Mouse (Mus musculus) lung, embryonic 16.5 days (tissue): ENCODE measurements at regions not wholly inside any gene's neighbourhood (a gene's known extent, or its start where the extent isn't known, plus 50 kb on each side); places are given as distances from the start of the nearest gene placed in this dataset.

Experiments used
- ATAC-seq: fragments of 200-750 bp; cut with Nextera tagmentation; 2 replicates; pipeline ENCODE4 v1.8.0; 2017; ENCODE audit warnings: low read depth, mild to moderate bottlenecking, moderate library complexity
- H3K27ac ChIP-seq: fragments of 300-500 bp; sonication (generic); 2 replicates; pipeline ENCODE4 v1.5.1; 2014; ENCODE audit warnings: mild to moderate bottlenecking, control low read depth, low read length
- H3K27me3 ChIP-seq: fragments of 300-500 bp; sonication (generic); 2 replicates; pipeline ENCODE4 v1.6.1; 2014; ENCODE audit warnings: low read depth, low read length, mixed read lengths; ENCODE audit not compliant: control insufficient read depth, insufficient read depth
- H3K36me3 ChIP-seq: fragments of 300-500 bp; sonication (generic); 2 replicates; pipeline ENCODE4 v1.6.1; 2014; ENCODE audit warnings: low read length; ENCODE audit not compliant: control insufficient read depth, insufficient read depth
- H3K4me1 ChIP-seq: fragments of 300-500 bp; sonication (generic); replicated peaks from 2 replicates; pipeline ENCODE4 v1.6.1; 2014; ENCODE audit warnings: low read length, mixed read lengths; ENCODE audit not compliant: control insufficient read depth, insufficient read depth
- H3K4me2 ChIP-seq: fragments of 300-500 bp; sonication (generic); 2 replicates; pipeline ENCODE4 v1.6.1; 2014; ENCODE audit warnings: low read depth, low read length, control low read depth
- H3K4me3 ChIP-seq: fragments of 300-500 bp; sonication (generic); 2 replicates; pipeline ENCODE4 v1.5.1; 2014; ENCODE audit warnings: mild to moderate bottlenecking, low read length, control low read depth
- H3K9ac ChIP-seq: fragments of 300-500 bp; sonication (generic); 2 replicates; pipeline ENCODE4 v1.6.1; 2014; ENCODE audit warnings: low read length, control low read depth
- H3K9me3 ChIP-seq: fragments of 300-500 bp; sonication (generic); 2 replicates; pipeline ENCODE4 v1.6.1; 2016; ENCODE audit warnings: low read length; ENCODE audit not compliant: control insufficient read depth
- WGBS: fragments of 180-500 bp; shearing (Covaris S2); extraction: QIAGEN DNeasy Blood & Tissue Kit; methylation state at CpG from one replicate; pipeline ENCODE4 v1.1.7; 2014; 5-methylcytosine and 5-hydroxymethylcytosine counted together

DNA sequence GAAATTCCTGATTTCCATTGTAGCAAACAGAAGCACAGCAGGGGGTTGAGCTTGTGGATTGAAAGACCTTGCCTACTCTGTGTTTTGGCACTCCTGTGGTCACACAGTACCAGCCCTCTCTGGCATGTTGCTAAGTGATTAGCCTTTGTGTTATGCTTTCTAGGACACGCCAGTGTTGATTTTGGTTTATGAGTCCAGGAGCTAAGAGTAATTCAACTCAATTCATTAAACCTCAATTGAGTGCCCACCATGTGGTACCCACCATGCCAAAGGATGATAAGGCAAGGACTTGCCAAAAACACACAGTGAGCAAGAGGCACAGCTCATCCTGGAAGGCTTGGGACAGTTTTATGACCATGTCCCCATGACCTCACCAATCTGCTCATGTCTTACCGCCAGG is 221.1 kb upstream of the Sox14 start:
- 70% methylated on average over 2 of the region's 2 CpGs for WGBS
- no peaks in the 10 kb centered on the region for H3K4me1 ChIP-seq
- no peak for ATAC-seq

DNA sequence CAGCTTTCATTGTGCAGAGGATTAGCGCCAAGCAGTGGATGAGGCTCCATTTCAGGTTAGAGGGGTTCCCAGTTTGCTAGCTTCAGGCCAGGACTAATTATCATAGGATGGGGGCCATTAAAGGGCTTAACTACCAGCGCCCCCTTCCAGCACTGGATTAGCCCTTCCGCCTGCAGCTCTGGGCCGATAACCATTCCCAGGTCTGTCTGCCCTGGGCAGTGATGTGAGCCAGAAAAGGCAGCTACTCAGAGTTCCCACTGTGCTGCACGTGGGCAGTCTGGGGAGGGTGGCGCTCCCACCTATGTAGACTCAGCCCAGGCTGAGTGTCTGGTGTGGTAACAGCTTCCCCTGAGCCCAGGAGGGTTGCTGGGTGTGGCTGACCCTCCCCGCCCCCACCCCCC is 219.6 kb upstream of the Sox14 start:
- H3K9me3 ChIP-seq: no peaks in the 10 kb centered on the region
- WGBS: 29% methylated on average over 7 of the region's 7 CpGs
- ATAC-seq: peak; percentile 70; the same call in 1 of the 2 replicates
- no peak overlapping the region for H3K9ac ChIP-seq
- H3K4me3 ChIP-seq: no peak overlapping the region
- peak overlapping the region; percentile 22; the same call in 1 of the 2 replicates for H3K4me2 ChIP-seq
- no peak overlapping the region for H3K27ac ChIP-seq
- no peaks in the 10 kb centered on the region for H3K27me3 ChIP-seq
- H3K4me1 ChIP-seq: no peaks in the 10 kb centered on the region
- H3K36me3 ChIP-seq: no peaks in the 10 kb centered on the region

More for the DNA sequence above, 221.1 kb upstream of the Sox14 start:
- Histone ChIP-seq H3K27me3 (no peaks in the 10 kb centered on the region), H3K9ac (no peak overlapping the region), H3K27ac (no peak overlapping the region), H3K9me3 (no peaks in the 10 kb centered on the region), H3K4me2 (no peak overlapping the region), H3K36me3 (no peaks in the 10 kb centered on the region), H3K4me3 (no peak overlapping the region)

DNA sequence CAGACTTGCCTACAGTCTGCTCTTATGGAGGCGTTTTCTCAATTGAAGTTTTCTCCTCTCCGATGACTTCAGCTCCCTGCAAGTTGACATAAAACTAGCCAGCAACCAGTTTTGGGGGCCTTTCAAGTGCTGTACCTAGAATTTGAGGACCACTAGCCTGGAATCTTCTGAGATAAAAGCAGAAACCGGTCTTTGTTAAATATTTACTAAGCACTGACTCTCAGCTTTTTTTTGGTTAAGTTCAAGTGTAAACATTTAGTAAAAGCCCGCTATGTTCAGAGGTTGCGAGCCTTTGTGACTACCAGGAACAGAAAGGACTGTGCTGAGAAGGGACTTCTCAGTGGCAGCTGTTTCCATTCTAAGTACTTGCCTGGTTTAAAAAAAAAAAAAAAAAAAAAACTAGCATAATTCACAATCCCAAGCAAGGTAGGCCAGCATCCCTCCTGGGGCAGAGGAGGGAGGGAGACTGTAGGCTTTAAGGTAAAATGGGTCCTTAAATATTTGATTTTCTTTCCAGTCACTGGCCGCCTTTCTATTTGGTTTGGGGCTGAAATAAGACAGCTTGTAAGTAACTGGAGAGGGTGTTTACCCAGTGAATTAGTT is 219.1 kb upstream of the Sox14 start:
- Histone ChIP-seq H3K27me3 (no peaks in the 10 kb centered on the region), H3K9ac (no peak overlapping the region), H3K4me2 (no peak overlapping the region), H3K4me1 (no peaks in the 10 kb centered on the region), H3K4me3 (no peak overlapping the region), H3K36me3 (no peaks in the 10 kb centered on the region), H3K27ac (no peak overlapping the region), H3K9me3 (no peaks in the 10 kb centered on the region)
- peak; percentile 20; the same call in 1 of the 2 replicates for ATAC-seq
- 39% methylated on average over 6 of the region's 6 CpGs for WGBS

DNA sequence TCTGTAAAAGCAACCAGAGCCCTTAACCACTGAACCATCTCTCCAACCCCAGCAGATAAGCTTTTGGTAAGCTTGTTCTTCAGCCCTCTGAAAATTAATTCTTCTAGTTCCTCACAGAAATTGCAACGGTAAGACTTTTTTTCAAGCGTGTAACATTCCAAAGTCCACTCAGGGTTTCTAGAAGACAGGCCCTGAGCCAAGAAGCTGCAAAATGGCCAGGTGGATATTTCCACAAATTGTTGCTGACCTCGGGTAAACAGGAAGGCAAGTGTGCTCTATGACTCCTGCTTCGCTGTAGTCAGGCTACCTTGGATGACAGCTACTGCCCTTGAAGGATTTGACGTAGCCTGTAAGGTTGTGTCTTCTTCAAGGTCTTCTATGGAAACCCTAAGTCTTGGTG is 195.2 kb upstream of the Sox14 start:
- Histone ChIP-seq H3K27ac (no peak overlapping the region), H3K27me3 (no peaks in the 10 kb centered on the region), H3K4me2 (no peak overlapping the region), H3K4me3 (no peak overlapping the region), H3K9me3 (no peaks in the 10 kb centered on the region), H3K9ac (no peak overlapping the region), H3K36me3 (no peaks in the 10 kb centered on the region), H3K4me1 (no peaks in the 10 kb centered on the region)
- 79% methylated on average over 5 of the region's 5 CpGs for WGBS
- no peak for ATAC-seq

DNA sequence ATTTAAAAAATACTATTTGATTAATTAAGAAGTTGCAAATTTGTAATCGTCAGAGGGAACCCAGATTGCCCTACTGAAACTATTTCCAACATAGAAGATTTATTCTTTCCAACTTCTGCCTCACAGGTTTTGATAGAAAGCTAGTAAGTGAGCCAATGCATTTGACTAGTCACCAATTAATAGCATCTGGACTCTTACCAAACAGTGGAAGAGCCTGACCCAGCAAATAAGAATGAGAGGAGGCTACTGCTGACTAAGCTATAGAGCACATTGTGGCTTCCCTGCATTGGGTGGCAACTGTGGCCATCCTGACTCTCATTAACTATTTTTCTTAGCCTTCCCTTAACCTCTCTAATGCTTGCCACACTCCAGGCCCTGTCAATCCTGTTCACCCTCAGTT is 182.6 kb upstream of the Sox14 start:
- no peaks in the 10 kb centered on the region for H3K36me3 ChIP-seq
- H3K4me3 ChIP-seq: no peak overlapping the region
- no peaks in the 10 kb centered on the region for H3K9me3 ChIP-seq
- ATAC-seq: no peak
- no peak overlapping the region for H3K27ac ChIP-seq
- H3K4me1 ChIP-seq: no peaks in the 10 kb centered on the region
- WGBS: 93% methylated on average over 1 of the region's 1 CpGs
- no peak overlapping the region for H3K9ac ChIP-seq
- no peaks in the 10 kb centered on the region for H3K27me3 ChIP-seq
- no peak overlapping the region for H3K4me2 ChIP-seq

DNA sequence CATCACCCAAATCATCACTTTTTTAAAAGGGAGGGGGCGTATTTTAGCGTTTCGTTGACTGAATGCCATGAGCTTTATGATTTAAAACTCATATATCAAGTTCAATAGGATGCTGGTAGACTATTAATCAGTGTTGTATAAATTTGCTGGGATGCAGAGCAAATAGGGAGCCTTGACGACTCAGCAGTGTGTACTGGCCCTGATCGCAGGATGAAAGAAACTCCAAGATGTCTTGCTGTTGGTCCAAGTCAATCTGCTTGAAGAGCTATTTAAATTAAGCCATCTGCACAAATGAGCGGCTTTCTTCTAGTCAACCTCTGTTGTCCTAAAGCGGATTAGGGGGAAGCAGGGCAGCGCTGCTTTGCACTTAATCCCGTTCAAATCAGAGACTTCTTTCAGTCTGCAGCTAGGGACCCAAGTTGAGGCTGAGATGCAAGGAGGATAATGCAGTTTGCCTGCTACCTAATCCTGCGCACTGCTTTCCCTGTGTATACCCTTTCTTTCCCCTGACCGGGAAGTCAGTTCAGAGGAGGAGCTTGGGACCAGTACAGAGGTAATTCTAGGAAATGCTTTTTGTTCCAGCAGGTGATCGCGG is 170.3 kb upstream of the Sox14 start:
- Histone ChIP-seq H3K27ac (no peak overlapping the region), H3K9me3 (no peaks in the 10 kb centered on the region), H3K4me2 (no peak overlapping the region), H3K4me1 (no peaks in the 10 kb centered on the region), H3K27me3 (no peaks in the 10 kb centered on the region), H3K9ac (no peak overlapping the region), H3K4me3 (no peak overlapping the region), H3K36me3 (no peaks in the 10 kb centered on the region)
- WGBS: 64% methylated on average over 13 of the region's 13 CpGs
- no peak for ATAC-seq

DNA sequence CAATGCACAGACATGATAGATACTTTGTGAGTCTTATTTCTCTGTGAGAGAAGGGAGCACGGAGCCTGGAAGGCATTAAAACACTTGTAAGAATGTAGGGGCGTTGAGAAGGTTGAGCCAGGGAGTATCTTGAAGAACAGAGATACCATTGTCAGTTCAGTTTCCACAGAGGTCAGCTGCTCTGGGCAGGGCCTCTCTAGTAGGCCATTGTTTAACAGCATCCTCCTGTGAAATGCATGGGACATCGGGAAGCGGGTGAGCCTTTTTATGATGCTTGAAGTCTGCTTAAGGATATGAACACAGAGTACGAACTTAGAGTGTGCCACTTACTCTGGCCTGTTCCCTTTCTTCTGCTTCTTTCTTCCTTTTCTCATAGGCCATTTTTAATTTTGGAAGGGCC is 169.7 kb upstream of the Sox14 start:
- no peak overlapping the region for H3K4me3 ChIP-seq
- H3K36me3 ChIP-seq: no peaks in the 10 kb centered on the region
- H3K4me1 ChIP-seq: no peaks in the 10 kb centered on the region
- H3K9ac ChIP-seq: no peak overlapping the region
- 55% methylated on average over 5 of the region's 5 CpGs for WGBS
- no peaks in the 10 kb centered on the region for H3K9me3 ChIP-seq
- ATAC-seq: no peak
- H3K27me3 ChIP-seq: no peaks in the 10 kb centered on the region
- no peak overlapping the region for H3K27ac ChIP-seq
- no peak overlapping the region for H3K4me2 ChIP-seq

DNA sequence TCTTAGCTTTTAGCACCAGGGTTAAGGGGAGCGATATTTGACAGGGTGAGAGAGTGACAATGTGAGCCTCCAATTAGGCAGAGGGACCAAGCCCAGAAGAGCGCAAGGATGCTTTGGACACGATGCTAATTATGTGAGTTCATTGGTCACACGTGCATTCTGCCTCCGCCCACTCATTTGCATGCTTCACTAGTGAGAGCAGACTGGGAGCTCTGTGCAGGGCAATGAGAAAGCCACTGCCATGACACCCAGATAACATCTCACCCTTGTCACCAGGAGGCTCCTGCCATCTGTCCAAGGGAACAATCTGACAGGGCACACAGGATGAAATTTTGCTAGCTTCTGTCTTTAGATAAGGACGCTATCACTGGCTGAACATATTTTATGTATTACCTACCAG is 165.8 kb upstream of the Sox14 start:
- H3K27me3 ChIP-seq: no peaks in the 10 kb centered on the region
- no peak overlapping the region for H3K9ac ChIP-seq
- H3K4me3 ChIP-seq: no peak overlapping the region
- WGBS: 55% methylated on average over 6 of the region's 6 CpGs
- H3K4me1 ChIP-seq: no peaks in the 10 kb centered on the region
- no peaks in the 10 kb centered on the region for H3K36me3 ChIP-seq
- no peak overlapping the region for H3K4me2 ChIP-seq
- ATAC-seq: no peak
- H3K27ac ChIP-seq: no peak overlapping the region
- no peaks in the 10 kb centered on the region for H3K9me3 ChIP-seq

DNA sequence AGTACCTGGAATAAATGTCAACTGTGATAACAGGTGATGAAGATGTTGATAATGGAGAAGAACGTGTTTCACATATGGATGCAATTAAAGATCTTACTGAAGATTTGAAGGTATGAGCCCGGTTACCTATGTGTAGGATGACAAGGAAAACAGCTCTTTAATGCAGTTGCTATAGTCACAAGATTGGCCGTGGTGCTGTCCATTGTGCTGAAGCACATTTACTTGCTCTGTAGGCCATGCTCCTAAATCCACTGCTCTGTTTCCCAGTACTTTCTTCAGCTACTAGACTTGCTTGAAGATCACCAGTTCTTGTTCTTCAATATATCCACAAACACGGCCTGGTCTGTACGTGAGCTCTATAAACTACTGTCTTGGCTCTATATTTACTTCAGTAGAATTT is 147.7 kb upstream of the Sox14 start:
- Histone ChIP-seq H3K27ac (no peak overlapping the region), H3K9ac (no peak overlapping the region), H3K4me3 (no peak overlapping the region), H3K4me1 (no peaks in the 10 kb centered on the region), H3K9me3 (no peaks in the 10 kb centered on the region), H3K27me3 (no peaks in the 10 kb centered on the region), H3K36me3 (no peaks in the 10 kb centered on the region), H3K4me2 (no peak overlapping the region)
- 41% methylated on average over 5 of the region's 5 CpGs for WGBS
- no peak for ATAC-seq

DNA sequence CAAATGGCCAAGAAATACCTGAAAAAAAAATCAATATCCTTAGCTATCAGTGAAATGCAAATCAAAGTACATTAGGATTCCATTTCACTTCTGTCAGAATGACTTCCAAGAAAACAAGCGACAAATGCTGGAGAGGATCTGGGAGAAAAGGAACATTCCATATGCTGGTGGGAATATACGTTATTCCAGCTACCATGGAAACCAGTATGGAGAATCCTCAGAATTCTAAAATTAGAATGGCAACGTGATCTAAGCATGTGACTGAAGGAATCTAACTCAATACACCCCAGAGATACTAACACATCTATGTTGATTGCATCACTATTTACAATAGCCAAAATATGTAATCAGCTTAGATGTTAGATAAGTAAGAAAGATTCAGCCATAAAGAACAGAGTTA is 146.1 kb upstream of the Sox14 start:
- ATAC-seq: no peak
- Histone ChIP-seq H3K36me3 (no peaks in the 10 kb centered on the region), H3K4me3 (no peak overlapping the region), H3K9me3 (no peaks in the 10 kb centered on the region), H3K4me1 (no peaks in the 10 kb centered on the region), H3K9ac (no peak overlapping the region), H3K27me3 (no peaks in the 10 kb centered on the region), H3K27ac (no peak overlapping the region), H3K4me2 (no peak overlapping the region)
- WGBS: 67% methylated on average over 3 of the region's 3 CpGs
